Mouse (Mus musculus) limb, embryonic 10.5 days (tissue): ENCODE results near the gene Ndufb11. TPM values are rescaled to one million over a fixed set of nuclear protein-coding genes. Genes with fewer than 3 reads are reported as not detected.

Source experiments
- DNase-seq: peaks from one replicate; pipeline ENCODE4 v3.0.0-alpha.2; 2017; ENCODE audit warnings: low spot score
- H3K27ac ChIP-seq: fragments of 300-500 bp; sonication (generic); 2 replicates; pipeline ENCODE4 v1.5.1; 2016; ENCODE audit warnings: mild to moderate bottlenecking
- H3K27me3 ChIP-seq: fragments of 300-500 bp; sonication (generic); 2 replicates; pipeline ENCODE4 v1.6.1; 2016; ENCODE audit warnings: low read depth, mild to moderate bottlenecking; ENCODE audit not compliant: poor library complexity, severe bottlenecking
- H3K36me3 ChIP-seq: fragments of 300-500 bp; sonication (generic); 2 replicates; pipeline ENCODE4 v1.6.1; 2016; ENCODE audit warnings: mild to moderate bottlenecking, moderate library complexity
- H3K4me1 ChIP-seq: fragments of 300-500 bp; sonication (generic); 2 replicates; pipeline ENCODE4 v1.6.1; 2016
- H3K4me3 ChIP-seq: fragments of 300-500 bp; sonication (generic); 2 replicates; pipeline ENCODE4 v1.5.1; 2016; ENCODE audit warnings: mild to moderate bottlenecking, moderate library complexity
- H3K9me3 ChIP-seq: fragments of 300-500 bp; sonication (generic); replicated peaks from 2 replicates; pipeline ENCODE4 v1.6.1; 2016; ENCODE audit warnings: mild to moderate bottlenecking
- WGBS: fragments of 180-500 bp; shearing (Covaris S2); methylation state at CpG from one replicate; pipeline ENCODE4 v1.1.7; 2016; 5-methylcytosine and 5-hydroxymethylcytosine counted together
- polyA plus RNA-seq: library from polyadenylated mRNA; unstranded; fragments of >200 nt; fragmentation: Nextera tagmentation; extraction: Ambion mirVana; gene quantifications from 2 replicates; pipeline ENCODE4 v1.2.1, GENCODE M21; 2016

Gene Ndufb11
- 181 and 186 TPM in 2 replicates for polyA plus RNA-seq

GRCm38 (mm10) chrX:20617176-20617902 is at the start of gene Ndufb11, which contains the start of gene Rbm10:
Gene Ndufb11 (minus strand): TSS chrX:20617619.
Gene Rbm10 (plus strand): TSS chrX:20617503.
- 7% methylated on average over 49 of the region's 49 CpGs for WGBS
- Histone ChIP-seq H3K9me3 (no peaks in the 10 kb centered on the region), H3K4me3 (peak within 1 kb of the TSS; percentile 69), H3K27ac (peak within 1 kb of the TSS; percentile 90), H3K4me1 (peaks cover 5% of the 10 kb centered on the region; the same call in 1 of the 2 replicates), H3K36me3 (peaks cover 36% of the 10 kb centered on the region), H3K27me3 (no peaks in the 10 kb centered on the region)
- DNase-seq: peak; percentile 76

DNA sequence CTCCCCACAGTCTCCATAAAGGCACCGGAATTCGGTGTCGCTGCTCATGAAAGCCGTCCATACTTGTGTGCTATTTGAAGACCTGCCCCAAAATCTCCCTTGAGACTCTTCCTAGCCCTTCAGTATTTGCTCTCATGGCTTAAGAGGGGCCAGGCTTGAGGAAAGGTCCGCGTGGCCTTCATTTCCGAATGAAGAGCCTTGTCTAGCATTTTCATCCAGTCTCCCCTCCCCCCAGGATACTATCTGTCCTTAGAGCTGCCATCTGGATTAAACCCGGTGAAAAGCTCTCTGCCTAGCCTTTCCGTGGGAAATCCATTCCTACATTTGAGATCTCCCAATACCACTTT is 46.0 kb upstream of the Ndufb11 start:
- Histone ChIP-seq H3K27me3 (no peaks in the 10 kb centered on the region), H3K4me3 (peak overlapping the region; percentile 71), H3K36me3 (peaks cover 36% of the 10 kb centered on the region), H3K4me1 (0 out of 2 replicates have a peak, but pooled peaks cover 5% of the 10 kb centered on the region), H3K27ac (peak overlapping the region; percentile 87), H3K9me3 (no peaks in the 10 kb centered on the region)
- WGBS: 13% methylated on average over 9 of the region's 9 CpGs
- DNase-seq: no peak

- Histone ChIP-seq H3K27me3 (no peaks in the 10 kb centered on the region), H3K9me3 (no peaks in the 10 kb centered on the region), H3K4me3 (peak overlapping the region; percentile 71), H3K36me3 (peaks cover 31% of the 10 kb centered on the region), H3K27ac (peak overlapping the region; percentile 87), H3K4me1 (0 out of 2 replicates have a peak, but pooled peaks cover 5% of the 10 kb centered on the region)
- 15% methylated on average over 25 of the region's 28 CpGs for WGBS
- DNase-seq: peak; percentile 85
These were observed 45.5 kb upstream of the Ndufb11 start for GRCm38 (mm10) chrX:20662716-20663443.

GRCm38 (mm10) chrX:20662317-20662715 is 44.9 kb upstream of the Ndufb11 start:
- DNase-seq: no peak
- Histone ChIP-seq H3K4me1 (0 out of 2 replicates have a peak, but pooled peaks cover 5% of the 10 kb centered on the region), H3K27ac (no peak overlapping the region), H3K27me3 (no peaks in the 10 kb centered on the region), H3K36me3 (peaks cover 25% of the 10 kb centered on the region), H3K9me3 (no peaks in the 10 kb centered on the region), H3K4me3 (peak overlapping the region; percentile 71; the same call in 1 of the 2 replicates)
- 22% methylated on average over 5 of the region's 5 CpGs for WGBS

- H3K4me3 ChIP-seq: peak overlapping the region; percentile 56
- peak; percentile 38 for DNase-seq
- H3K27me3 ChIP-seq: no peaks in the 10 kb centered on the region
- no peaks in the 10 kb centered on the region for H3K36me3 ChIP-seq
- 5% methylated on average over 24 of the region's 24 CpGs for WGBS
- 0 out of 2 replicates have a peak, but pooled peaks cover 3% of the 10 kb centered on the region for H3K4me1 ChIP-seq
- no peaks in the 10 kb centered on the region for H3K9me3 ChIP-seq
- H3K27ac ChIP-seq: peak overlapping the region; percentile 67
These were observed 41.5 kb upstream of the Ndufb11 start for GRCm38 (mm10) chrX:20658891-20659406.

DNA sequence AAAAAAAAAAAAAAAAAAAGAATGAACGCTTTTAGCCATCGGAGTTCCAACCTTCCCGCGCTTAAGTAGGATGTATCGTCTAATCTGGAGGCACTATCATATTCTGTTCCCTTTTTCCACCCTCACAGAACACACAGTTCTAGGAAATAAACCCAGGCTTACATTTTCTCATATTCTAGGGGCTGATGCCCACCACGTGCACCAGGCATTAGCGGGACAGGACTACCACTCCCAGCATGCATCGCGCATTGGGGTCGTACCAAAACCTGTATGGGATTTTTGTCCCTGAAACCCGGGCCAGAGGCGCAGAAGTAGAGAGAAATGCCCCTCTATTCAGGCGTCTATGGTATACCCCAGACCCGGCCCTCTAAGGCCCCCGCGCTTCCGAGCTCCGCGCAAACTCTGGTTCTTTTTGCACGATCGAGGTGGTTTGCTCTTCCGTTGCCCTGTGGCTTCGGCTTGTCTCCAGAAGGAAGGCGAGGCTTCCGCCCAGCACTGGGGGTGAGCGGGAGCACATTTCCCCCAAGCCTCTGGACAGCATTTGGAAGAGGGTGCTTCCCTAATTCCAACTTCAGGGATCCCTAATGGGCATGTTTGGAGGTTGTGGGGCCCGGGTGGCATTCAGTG is 40.7 kb upstream of the Ndufb11 start, which contains the start of gene Uba1:
Gene Uba1, plus strand, starts transcription at position 301 of the 627 bp plus-strand sequence.
- 10% methylated on average over 27 of the region's 27 CpGs for WGBS
- no peaks in the 10 kb centered on the region for H3K36me3 ChIP-seq
- H3K27ac ChIP-seq: peak within 1 kb of the TSS; percentile 67
- H3K27me3 ChIP-seq: no peaks in the 10 kb centered on the region
- peak within 1 kb of the TSS; percentile 56 for H3K4me3 ChIP-seq
- no peaks in the 10 kb centered on the region for H3K9me3 ChIP-seq
- DNase-seq: peak; percentile 81
- no peaks in the 10 kb centered on the region for H3K4me1 ChIP-seq

GRCm38 (mm10) chrX:20657593-20657992 is 40.2 kb upstream of the Ndufb11 start:
- Histone ChIP-seq H3K27me3 (no peaks in the 10 kb centered on the region), H3K36me3 (no peaks in the 10 kb centered on the region), H3K4me3 (peak overlapping the region; percentile 56), H3K4me1 (no peaks in the 10 kb centered on the region), H3K27ac (no peak overlapping the region), H3K9me3 (no peaks in the 10 kb centered on the region)
- no peak for DNase-seq
- 31% methylated on average over 5 of the region's 5 CpGs for WGBS

GRCm38 (mm10) chrX:20644780-20645179 is 27.4 kb upstream of the Ndufb11 start:
- Histone ChIP-seq H3K4me1 (no peaks in the 10 kb centered on the region), H3K4me3 (no peak overlapping the region), H3K9me3 (no peaks in the 10 kb centered on the region), H3K27ac (no peak overlapping the region), H3K27me3 (no peaks in the 10 kb centered on the region), H3K36me3 (peaks cover 97% of the 10 kb centered on the region)
- 92% methylated on average over 5 of the region's 5 CpGs for WGBS
- no peak for DNase-seq

DNA sequence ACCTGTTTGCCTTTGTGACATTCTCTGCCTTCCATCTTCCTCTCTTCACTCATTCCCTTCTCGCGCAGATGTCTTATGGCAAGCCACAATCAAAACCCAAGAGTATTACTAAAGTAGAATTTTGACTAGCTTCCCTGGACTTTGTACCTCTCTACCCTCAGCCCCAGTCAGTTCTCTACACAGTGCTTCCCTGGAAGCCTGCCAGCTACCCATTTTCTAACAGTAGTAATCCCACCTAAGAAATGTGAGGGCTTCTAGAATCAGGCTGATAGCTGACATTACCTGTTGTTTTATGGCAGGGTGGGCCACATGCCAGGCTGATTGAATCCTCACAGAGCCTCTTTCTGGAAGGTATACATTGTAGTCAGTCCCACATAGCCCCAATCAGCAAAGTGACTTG is 20.7 kb upstream of the Ndufb11 start:
- Histone ChIP-seq H3K4me3 (no peak overlapping the region), H3K4me1 (no peaks in the 10 kb centered on the region), H3K27ac (no peak overlapping the region), H3K36me3 (peaks cover 83% of the 10 kb centered on the region), H3K9me3 (no peaks in the 10 kb centered on the region), H3K27me3 (no peaks in the 10 kb centered on the region)
- no peak for DNase-seq
- 97% methylated on average over 2 of the region's 2 CpGs for WGBS

- 12% methylated on average over 31 of the region's 31 CpGs for WGBS
- Histone ChIP-seq H3K9me3 (no peaks in the 10 kb centered on the region), H3K4me1 (peaks cover 5% of the 10 kb centered on the region; the same call in 1 of the 2 replicates), H3K27ac (peak overlapping the region; percentile 90), H3K4me3 (peak overlapping the region; percentile 69), H3K36me3 (peaks cover 42% of the 10 kb centered on the region), H3K27me3 (no peaks in the 10 kb centered on the region)
- DNase-seq: peak; percentile 55
These were observed 532 bp upstream of the Ndufb11 start for GRCm38 (mm10) chrX:20617903-20618399.

DNA sequence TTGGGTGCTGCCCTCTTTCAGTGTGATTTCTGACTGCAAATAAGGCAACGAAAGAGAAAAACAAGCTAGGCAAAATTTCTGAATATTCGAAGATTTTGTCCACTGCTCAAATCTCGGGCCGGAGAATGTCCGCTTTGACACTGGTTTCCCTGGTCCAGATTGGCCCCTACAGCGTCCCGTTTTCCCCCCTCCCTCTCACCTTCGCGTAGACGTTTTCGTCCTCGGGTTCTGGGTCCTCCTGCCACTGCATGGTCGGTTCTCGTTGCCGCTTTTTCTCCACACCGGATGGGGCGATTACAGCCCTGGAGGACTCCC is 601 bp downstream of the Ndufb11 start:
- no peak for DNase-seq
- Histone ChIP-seq H3K4me3 (peak overlapping the region; percentile 69), H3K9me3 (no peaks in the 10 kb centered on the region), H3K27ac (peak overlapping the region; percentile 82), H3K36me3 (peaks cover 32% of the 10 kb centered on the region), H3K4me1 (peaks cover 5% of the 10 kb centered on the region; the same call in 1 of the 2 replicates), H3K27me3 (no peaks in the 10 kb centered on the region)
- 5% methylated on average over 17 of the region's 17 CpGs for WGBS

DNA sequence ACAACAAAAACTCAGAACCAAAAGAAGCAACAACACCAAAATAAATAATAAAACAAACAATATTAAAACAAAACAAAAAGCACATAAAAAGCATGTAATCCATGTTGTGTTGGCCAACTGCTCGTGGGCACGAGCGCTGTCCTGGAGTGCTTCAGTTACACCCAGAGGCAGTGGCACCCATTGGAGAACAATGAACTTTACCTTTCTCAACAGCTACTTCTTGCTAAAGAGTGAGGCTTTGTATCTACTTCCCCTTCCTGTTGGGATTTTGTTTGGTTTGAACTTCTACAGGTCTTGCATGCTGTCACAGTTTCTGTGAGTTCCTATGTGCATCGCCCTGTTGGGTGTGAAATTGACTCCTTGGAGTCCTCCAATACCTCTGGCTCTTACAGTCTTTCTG is 8.9 kb downstream of the Ndufb11 start:
- Histone ChIP-seq H3K27me3 (no peaks in the 10 kb centered on the region), H3K4me3 (no peak overlapping the region), H3K9me3 (no peaks in the 10 kb centered on the region), H3K27ac (no peak overlapping the region), H3K4me1 (no peaks in the 10 kb centered on the region), H3K36me3 (no peaks in the 10 kb centered on the region)
- no peak for DNase-seq
- 81% methylated on average over 4 of the region's 4 CpGs for WGBS
